Mouse (Mus musculus) liver, postnatal 0 days (tissue): ENCODE measurements at regions not wholly inside any gene's neighbourhood (a gene's known extent, or its start where the extent isn't known, plus 50 kb on each side); places are given as distances from the start of the nearest gene placed in this dataset.

Source experiments
- ATAC-seq: fragments of 200-750 bp; cut with Nextera tagmentation; 2 replicates; pipeline ENCODE4 v1.8.0; 2017; ENCODE audit warnings: mild to moderate bottlenecking, moderate library complexity
- DNase-seq: peaks from one replicate; pipeline ENCODE4 v3.0.0-alpha.2; 2016
- H3K27ac ChIP-seq: fragments of 300-500 bp; sonication (generic); 2 replicates; pipeline ENCODE4 v1.5.1; 2014; ENCODE audit warnings: antibody characterized with exemption, moderate library complexity, mild to moderate bottlenecking, low read depth
- H3K27me3 ChIP-seq: fragments of 300-500 bp; sonication (generic); 2 replicates; pipeline ENCODE4 v1.6.1; 2014; ENCODE audit warnings: low read length, control low read depth, mixed read lengths; ENCODE audit not compliant: insufficient read depth
- H3K36me3 ChIP-seq: fragments of 300-500 bp; sonication (generic); replicated peaks from 2 replicates; pipeline ENCODE4 v1.6.1; 2014; ENCODE audit warnings: mild to moderate bottlenecking, control low read depth, low read length, moderate library complexity, mixed read lengths; ENCODE audit not compliant: insufficient read depth
- H3K4me1 ChIP-seq: fragments of 300-500 bp; sonication (generic); 2 replicates; pipeline ENCODE4 v1.6.1; 2014; ENCODE audit warnings: antibody characterized with exemption, mild to moderate bottlenecking, control low read depth; ENCODE audit not compliant: insufficient read depth
- H3K4me2 ChIP-seq: fragments of 300-500 bp; sonication (generic); 2 replicates; pipeline ENCODE4 v1.6.1; 2014; ENCODE audit warnings: low read depth, mild to moderate bottlenecking, low read length, moderate library complexity, mixed read lengths
- H3K4me3 ChIP-seq: fragments of 300-500 bp; sonication (generic); 2 replicates; pipeline ENCODE4 v1.5.1; 2014; ENCODE audit warnings: low read depth, low read length
- H3K9ac ChIP-seq: fragments of 300-500 bp; sonication (generic); replicated peaks from 2 replicates; pipeline ENCODE4 v1.6.1; 2014; ENCODE audit warnings: mild to moderate bottlenecking, moderate library complexity
- H3K9me3 ChIP-seq: fragments of 300-500 bp; sonication (generic); 2 replicates; pipeline ENCODE4 v1.6.1; 2016; ENCODE audit warnings: mild to moderate bottlenecking, control low read depth, low read length, mixed read lengths
- CTCF ChIP-seq: sonication (generic); IDR thresholded peaks from 2 replicates; pipeline ENCODE4 v1.5.1; 2016; ENCODE audit warnings: antibody characterized with exemption, low read depth
- EP300 ChIP-seq: IDR thresholded peaks from 2 replicates; pipeline ENCODE4 v1.6.1; 2016; ENCODE audit warnings: antibody characterized with exemption, low read depth, mild to moderate bottlenecking
- WGBS: fragments of 180-500 bp; shearing (Covaris S2); extraction: QIAGEN DNeasy Blood & Tissue Kit; methylation state at CpG from one replicate; pipeline ENCODE4 v1.1.7; 2014; ENCODE audit not compliant: insufficient replicate concordance; 5-methylcytosine and 5-hydroxymethylcytosine counted together

GRCm38 (mm10) chr16:12359116-12359515 lies 375.2 kb downstream of the Shisa9 start:
- H3K4me3 ChIP-seq: no peak overlapping the region
- H3K9ac ChIP-seq: no peak overlapping the region
- ATAC-seq (no peak), DNase-seq (peak; percentile 23)
- no peaks in the 10 kb centered on the region for H3K36me3 ChIP-seq
- H3K27me3 ChIP-seq: no peaks in the 10 kb centered on the region
- no peaks in the 10 kb centered on the region for H3K4me1 ChIP-seq
- no peaks in the 10 kb centered on the region for H3K9me3 ChIP-seq
- no peak overlapping the region for H3K27ac ChIP-seq
- no peak for TF ChIP-seq EP300
- no peak for TF ChIP-seq CTCF
- H3K4me2 ChIP-seq: no peak overlapping the region
- WGBS: 31% methylated on average over 5 of the region's 5 CpGs

DNA sequence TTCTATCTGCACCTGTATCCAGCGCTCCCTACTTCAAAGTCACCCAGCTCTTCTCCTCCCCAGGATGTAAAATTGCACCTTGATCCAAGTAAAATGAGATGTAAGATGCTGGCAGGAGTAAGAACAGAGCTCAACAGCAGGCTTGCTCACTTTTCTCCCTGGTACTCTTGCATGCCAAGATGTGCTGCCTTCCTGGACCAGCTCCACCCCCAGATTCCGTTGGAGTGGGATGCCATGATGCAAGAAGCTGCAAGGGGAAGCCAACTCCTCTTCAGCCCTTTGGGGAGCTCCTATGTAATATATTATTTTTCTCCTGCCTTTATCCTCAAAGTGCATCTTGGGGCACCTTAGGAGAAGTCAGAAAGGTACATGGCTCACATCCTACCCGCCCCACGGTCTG lies 405.6 kb downstream of the Shisa9 start:
- Histone ChIP-seq H3K4me3 (no peak overlapping the region), H3K27me3 (no peaks in the 10 kb centered on the region), H3K4me2 (no peak overlapping the region), H3K27ac (no peak overlapping the region), H3K9me3 (no peaks in the 10 kb centered on the region), H3K4me1 (no peaks in the 10 kb centered on the region), H3K9ac (no peak overlapping the region), H3K36me3 (no peaks in the 10 kb centered on the region)
- WGBS: 74% methylated on average over 4 of the region's 4 CpGs
- no peak for TF ChIP-seq CTCF
- DNase-seq (no peak), ATAC-seq (no peak)

- H3K36me3 ChIP-seq: no peaks in the 10 kb centered on the region
- H3K9me3 ChIP-seq: no peaks in the 10 kb centered on the region
- ATAC-seq (no peak), DNase-seq (no peak)
- no peak overlapping the region for H3K27ac ChIP-seq
- no peak overlapping the region for H3K9ac ChIP-seq
- no peak for TF ChIP-seq CTCF
- no peak for TF ChIP-seq EP300
- no peaks in the 10 kb centered on the region for H3K4me1 ChIP-seq
- H3K27me3 ChIP-seq: no peaks in the 10 kb centered on the region
- WGBS: 55% methylated on average over 4 of the region's 4 CpGs
- H3K4me3 ChIP-seq: no peak overlapping the region
- H3K4me2 ChIP-seq: no peak overlapping the region
Measured at GRCm38 (mm10) chr16:12435697-12436221, 451.8 kb downstream of the Shisa9 start.

DNA sequence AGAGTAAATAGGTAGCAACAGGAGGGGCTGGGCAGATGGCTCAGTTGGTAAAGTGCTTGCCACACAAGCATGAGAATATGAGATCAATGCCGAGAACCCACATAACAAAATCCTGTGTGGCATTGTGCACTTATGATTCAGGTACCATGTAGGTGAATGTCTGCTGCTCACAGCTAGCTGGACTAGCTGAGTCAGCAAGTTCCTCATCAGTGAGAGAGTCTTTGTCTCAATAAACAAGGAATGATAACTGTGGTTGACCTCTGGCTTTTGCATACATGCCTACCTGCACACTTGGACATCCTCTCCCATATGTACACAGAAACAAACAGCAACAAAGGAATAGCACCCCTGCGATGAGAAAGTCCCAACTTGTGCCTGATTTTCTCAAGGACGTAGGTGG lies 454.7 kb downstream of the Shisa9 start:
- H3K4me2 ChIP-seq: no peak overlapping the region
- TF ChIP-seq EP300 (no peak), CTCF (no peak)
- no peaks in the 10 kb centered on the region for H3K9me3 ChIP-seq
- H3K4me1 ChIP-seq: no peaks in the 10 kb centered on the region
- 76% methylated on average over 3 of the region's 3 CpGs for WGBS
- DNase-seq (no peak), ATAC-seq (no peak)
- no peak overlapping the region for H3K27ac ChIP-seq
- no peak overlapping the region for H3K9ac ChIP-seq
- H3K4me3 ChIP-seq: no peak overlapping the region
- no peaks in the 10 kb centered on the region for H3K36me3 ChIP-seq
- no peaks in the 10 kb centered on the region for H3K27me3 ChIP-seq

DNA sequence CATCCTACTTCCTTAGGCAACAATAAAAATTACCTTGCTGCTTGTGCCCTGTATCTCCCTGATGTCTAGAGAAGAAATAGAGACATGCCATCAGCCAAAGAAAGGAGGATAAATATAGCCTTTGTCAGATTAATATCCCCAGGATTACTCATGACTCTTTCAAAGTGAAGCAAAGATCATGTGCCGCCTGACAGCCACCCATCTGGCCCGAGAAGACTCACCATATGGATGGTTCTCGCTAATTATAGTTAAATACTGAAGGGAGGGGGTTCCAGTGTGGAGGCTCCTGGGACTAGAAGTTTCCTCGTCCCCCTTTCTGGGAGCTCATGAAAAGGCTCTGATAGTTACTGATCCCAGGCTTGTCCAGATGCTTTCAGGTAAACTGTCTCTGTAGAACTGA lies 470.9 kb downstream of the Shisa9 start:
- DNase-seq: no peak
- H3K27ac ChIP-seq: no peak overlapping the region
- H3K4me1 ChIP-seq: no peaks in the 10 kb centered on the region
- H3K4me2 ChIP-seq: no peak overlapping the region
- no peak overlapping the region for H3K4me3 ChIP-seq
- WGBS: 78% methylated on average over 4 of the region's 4 CpGs
- no peaks in the 10 kb centered on the region for H3K36me3 ChIP-seq
- no peak for TF ChIP-seq EP300
- no peaks in the 10 kb centered on the region for H3K9me3 ChIP-seq
- no peak for ATAC-seq
- H3K27me3 ChIP-seq: no peaks in the 10 kb centered on the region
- no peak overlapping the region for H3K9ac ChIP-seq
